Mouse (Mus musculus) MEL (cell line): Measurements from ENCODE around the gene Arntl. TPM values are rescaled to one million over a fixed set of nuclear protein-coding genes. Genes with fewer than 3 reads are reported as not detected.

Experiments used
- DNase-seq: peaks from one replicate; pipeline ENCODE4 v3.0.0; 2011; ENCODE audit warnings: low read depth, low spot score
- H3K27ac ChIP-seq: 2 replicates; pipeline ENCODE4 v1.5.1; 2012; ENCODE audit warnings: low read depth, mild to moderate bottlenecking, control low read depth, low read length, moderate library complexity; ENCODE audit not compliant: control insufficient read depth
- H3K27me3 ChIP-seq, 2 experiments: fragments of 150-350 bp in 1 of 2; sonication (generic) in 1 of 2; 2 replicates each; pipeline ENCODE4 v1.6.1; 2012; ENCODE audit warnings: low read length in 2 of 2, mild to moderate bottlenecking in 2 of 2, improper control_type of control experiment in 1 of 2, moderate library complexity in 1 of 2; ENCODE audit not compliant: insufficient read depth in 2 of 2, control insufficient read depth in 1 of 2
- H3K36me3 ChIP-seq, 2 experiments: 2 replicates each; pipeline ENCODE4 v1.6.1; 2012 to 2014; ENCODE audit warnings: low read length in 2 of 2, improper control_type of control experiment in 1 of 2, inconsistent platforms in 1 of 2, mild to moderate bottlenecking in 1 of 2; ENCODE audit not compliant: insufficient read depth in 2 of 2, control insufficient read depth in 1 of 2
- H3K4me1 ChIP-seq, 2 experiments: fragments of 150-350 bp in 1 of 2; sonication (generic) in 1 of 2; 2 replicates each; pipeline ENCODE4 v1.6.1; 2012; ENCODE audit warnings: low read length in 2 of 2, improper control_type of control experiment in 1 of 2, mild to moderate bottlenecking in 1 of 2; ENCODE audit not compliant: insufficient read depth in 2 of 2, control insufficient read depth in 1 of 2
- H3K4me3 ChIP-seq, 2 experiments: fragments of 150-350 bp in 1 of 2; sonication (generic) in 1 of 2; 2 replicates each; pipeline ENCODE4 v1.5.1; 2012; ENCODE audit warnings: low read depth in 2 of 2, low read length in 2 of 2, mild to moderate bottlenecking in 2 of 2, moderate library complexity in 2 of 2, control low read depth in 1 of 2, improper control_type of control experiment in 1 of 2; ENCODE audit not compliant: control insufficient read depth in 1 of 2, insufficient read depth in 1 of 2
- H3K79me2 ChIP-seq: 2 replicates; pipeline ENCODE4 v1.6.1; 2012; ENCODE audit warnings: mild to moderate bottlenecking, low read length, moderate library complexity; ENCODE audit not compliant: control insufficient read depth, poor library complexity, insufficient read depth
- H3K9ac ChIP-seq: 2 replicates; pipeline ENCODE4 v1.6.1; 2012; ENCODE audit warnings: low read depth, mild to moderate bottlenecking, control low read depth, low read length, moderate library complexity; ENCODE audit not compliant: control insufficient read depth, poor library complexity, severe bottlenecking
- H3K9me3 ChIP-seq: fragments of 150-350 bp; sonication (generic); replicated peaks from 2 replicates; pipeline ENCODE4 v1.6.1; 2012; ENCODE audit warnings: mild to moderate bottlenecking, low read length, improper control_type of control experiment, moderate library complexity; ENCODE audit not compliant: insufficient read depth
- CHD2 ChIP-seq: IDR thresholded peaks from 2 replicates; pipeline ENCODE4 v1.6.1; 2011; ENCODE audit warnings: low read length, improper control_type of control experiment
- CTCF ChIP-seq, 3 experiments: IDR thresholded peaks in 2 of 3; conservative IDR thresholded peaks in 1 of 3; 2 replicates each; pipeline ENCODE4 v1.5.1; 2011 to 2012; ENCODE audit warnings: low read length in 3 of 3, low read depth in 2 of 3, mild to moderate bottlenecking in 2 of 3, improper control_type of control experiment in 1 of 3, inconsistent platforms in 1 of 3, mixed read lengths in 1 of 3, moderate library complexity in 1 of 3; ENCODE audit not compliant: control insufficient read depth in 1 of 3, insufficient read depth in 1 of 3, poor library complexity in 1 of 3, severe bottlenecking in 1 of 3
- ELF1 ChIP-seq: IDR thresholded peaks from 2 replicates; pipeline ENCODE4 v1.6.1; 2014; ENCODE audit warnings: low read depth, mild to moderate bottlenecking, inconsistent platforms, low read length, improper control_type of control experiment, moderate library complexity
- EP300 ChIP-seq, 2 experiments: IDR thresholded peaks; 2 replicates each; pipeline ENCODE4 v1.6.1; 2011; ENCODE audit warnings: improper control_type of control experiment in 2 of 2, low read length in 2 of 2, low read depth in 1 of 2, mild to moderate bottlenecking in 1 of 2
- ETS1 ChIP-seq: IDR thresholded peaks from 2 replicates; pipeline ENCODE4 v1.6.1; 2012; ENCODE audit warnings: low read depth, mild to moderate bottlenecking, inconsistent platforms, low read length, improper control_type of control experiment, moderate library complexity
- GATA1 ChIP-seq: IDR thresholded peaks from 2 replicates; pipeline ENCODE4 v1.6.1; 2011; ENCODE audit warnings: low read depth, low read length, improper control_type of control experiment
- JUND ChIP-seq: IDR thresholded peaks from 2 replicates; pipeline ENCODE4 v1.6.1; 2011; ENCODE audit warnings: low read depth, mild to moderate bottlenecking, improper control_type of control experiment, low read length
- MEF2A ChIP-seq: IDR thresholded peaks from 2 replicates; pipeline ENCODE4 v1.6.1; 2014; ENCODE audit warnings: low read depth, mild to moderate bottlenecking, inconsistent platforms, low read length, improper control_type of control experiment; ENCODE audit not compliant: poor library complexity, insufficient replicate concordance, severe bottlenecking; ENCODE audit errors: extremely low read depth
- MXI1 ChIP-seq: IDR thresholded peaks from 2 replicates; pipeline ENCODE4 v1.6.1; 2011; ENCODE audit warnings: mild to moderate bottlenecking, low read depth, low read length, improper control_type of control experiment
- POLR2A ChIP-seq, 2 experiments: IDR thresholded peaks; 2 replicates each; pipeline ENCODE4 v1.6.1; 2011 to 2012; ENCODE audit warnings: low read length in 2 of 2, mild to moderate bottlenecking in 2 of 2, control low read depth in 1 of 2, improper control_type of control experiment in 1 of 2, low read depth in 1 of 2, moderate library complexity in 1 of 2; ENCODE audit not compliant: control insufficient read depth in 1 of 2, insufficient read depth in 1 of 2, poor library complexity in 1 of 2
- RAD21 ChIP-seq: IDR thresholded peaks from 2 replicates; pipeline ENCODE4 v1.6.1; 2011; ENCODE audit warnings: mild to moderate bottlenecking, low read depth, low read length, improper control_type of control experiment
- RCOR1 ChIP-seq: IDR thresholded peaks from 2 replicates; pipeline ENCODE4 v1.6.1; 2012; ENCODE audit warnings: low read depth, mild to moderate bottlenecking, inconsistent platforms, low read length, improper control_type of control experiment
- SMC3 ChIP-seq: IDR thresholded peaks from 2 replicates; pipeline ENCODE4 v1.6.1; 2011; ENCODE audit warnings: low read depth, low read length, improper control_type of control experiment
- TBP ChIP-seq: IDR thresholded peaks from 2 replicates; pipeline ENCODE4 v1.8.0; 2011; ENCODE audit warnings: low read depth, low read length, improper control_type of control experiment
- UBTF ChIP-seq: IDR thresholded peaks from 2 replicates; pipeline ENCODE4 v1.6.1; 2012; ENCODE audit warnings: low read depth, mild to moderate bottlenecking, inconsistent platforms, low read length, improper control_type of control experiment, moderate library complexity, borderline replicate concordance; ENCODE audit not compliant: insufficient read depth
- USF1 ChIP-seq: IDR thresholded peaks from 2 replicates; pipeline ENCODE4 v1.6.1; 2014; ENCODE audit warnings: low read depth, mild to moderate bottlenecking, inconsistent platforms, low read length, improper control_type of control experiment, moderate library complexity
- ZC3H11A ChIP-seq: IDR thresholded peaks from 2 replicates; pipeline ENCODE4 v1.6.1; 2012; ENCODE audit warnings: low read depth, mild to moderate bottlenecking, inconsistent platforms, low read length, improper control_type of control experiment
- ZKSCAN1 ChIP-seq: IDR thresholded peaks from 2 replicates; pipeline ENCODE4 v1.6.1; 2012; ENCODE audit warnings: low read depth, mild to moderate bottlenecking, inconsistent platforms, low read length, improper control_type of control experiment, moderate library complexity
- polyA plus RNA-seq, 2 experiments: library from polyadenylated mRNA; stranded (reverse) in 1 of 2; unstranded in 1 of 2; fragments of >175 nt in 1 of 2; fragments of >200 nt in 1 of 2; gene quantifications; 2 replicates each; pipeline versions ENCODE4 v1.2.1 to v1.2.4; 2012; ENCODE audit warnings: low replicate concordance in 2 of 2, low read depth in 1 of 2; ENCODE audit not compliant: insufficient read length in 2 of 2, insufficient read depth in 1 of 2, missing spikeins in 1 of 2
- total RNA-seq: library from RNA; depleted of rRNA; stranded (reverse); fragments of 300-350 nt; gene quantifications from 2 replicates; pipeline ENCODE4 v1.2.3, GENCODE M21; 2012

Arntl gene
- total and polyA plus RNA-seq, 3 experiments, result 2.0 to 4.5 TPM; not detected in 1

DNA sequence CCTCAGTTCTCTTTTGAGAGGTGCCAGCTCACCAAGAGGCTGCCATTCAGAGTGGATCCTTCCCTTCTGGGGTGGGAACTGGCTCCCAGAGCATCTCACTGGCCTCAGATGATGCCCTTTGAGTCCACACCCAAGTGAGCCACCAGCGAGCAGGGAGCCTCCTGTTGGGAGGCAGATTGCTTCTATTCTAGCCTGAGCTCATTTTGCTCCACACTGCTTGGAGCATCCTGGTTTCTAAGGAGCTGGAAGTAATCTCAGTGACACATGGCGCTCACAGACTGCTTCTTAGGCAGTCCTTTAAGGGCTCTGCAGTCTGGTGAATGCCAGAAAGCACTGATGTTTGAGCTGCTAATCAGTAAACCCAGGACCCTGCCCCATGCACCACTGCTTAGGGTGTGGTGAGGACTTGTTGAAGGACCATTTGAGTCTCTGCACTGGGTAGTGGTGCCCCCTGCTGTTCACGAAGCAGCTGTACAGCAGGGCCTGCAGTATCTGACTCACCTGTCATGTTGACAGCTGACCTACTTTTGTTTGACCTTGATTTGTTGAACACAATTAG lies 43.2 kb downstream of the Arntl start:
- Histone ChIP-seq H3K4me1 (no peaks in the 10 kb centered on the region), H3K36me3 (no peaks in the 10 kb centered on the region), H3K27ac (no peak overlapping the region), H3K79me2 (no peaks in the 10 kb centered on the region), H3K4me3 (no peak overlapping the region), H3K27me3 (no peaks in the 10 kb centered on the region), H3K9me3 (no peaks in the 10 kb centered on the region), H3K9ac (no peak overlapping the region)
- peak; percentile 81 to 88 (median 84) for TF ChIP-seq CTCF (IDR thresholded peaks at IDR 0.05 in 2 of 3, conservative IDR thresholded peaks at IDR 0.05 in 1 of 3; ENCODE audit: control insufficient read depth in 1 of 3, insufficient read depth in 1 of 3, low read depth in 2 of 3, low read length in 3 of 3, poor library complexity in 1 of 3, severe bottlenecking in 1 of 3)
- TF ChIP-seq GATA1, result no peak
- no peak for TF ChIP-seq ETS1
- TF ChIP-seq EP300 (IDR thresholded peaks at IDR 0.05; ENCODE audit: low read depth in 1 of 2, low read length in 2 of 2), result no peak
- peak; percentile 75 for TF ChIP-seq ZC3H11A
- TF ChIP-seq SMC3, result peak; percentile 92
- TF ChIP-seq RAD21, result peak; percentile 76
- peak; percentile 71 for DNase-seq

DNA sequence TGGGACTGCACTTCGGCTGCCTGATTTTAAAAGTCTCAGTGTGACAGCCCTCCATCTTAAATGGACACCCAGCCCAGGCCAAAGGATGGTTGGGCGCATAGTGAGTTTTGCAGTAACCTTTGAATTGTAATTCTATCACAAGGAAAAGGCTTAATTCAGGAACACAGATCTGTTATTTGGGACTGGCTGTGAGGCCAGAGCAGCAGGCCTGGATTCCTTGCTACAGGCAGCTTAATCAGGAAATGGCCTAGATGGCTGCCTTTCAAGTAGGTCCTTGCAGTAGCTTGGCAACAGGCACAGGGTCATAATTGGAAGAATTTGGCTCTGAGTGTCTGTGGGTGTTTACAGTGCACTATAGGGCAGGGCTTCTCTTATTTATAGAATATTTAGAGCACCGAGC lies 43.7 kb downstream of the Arntl start:
- no peak for DNase-seq
- no peak overlapping the region for H3K9ac ChIP-seq

DNA sequence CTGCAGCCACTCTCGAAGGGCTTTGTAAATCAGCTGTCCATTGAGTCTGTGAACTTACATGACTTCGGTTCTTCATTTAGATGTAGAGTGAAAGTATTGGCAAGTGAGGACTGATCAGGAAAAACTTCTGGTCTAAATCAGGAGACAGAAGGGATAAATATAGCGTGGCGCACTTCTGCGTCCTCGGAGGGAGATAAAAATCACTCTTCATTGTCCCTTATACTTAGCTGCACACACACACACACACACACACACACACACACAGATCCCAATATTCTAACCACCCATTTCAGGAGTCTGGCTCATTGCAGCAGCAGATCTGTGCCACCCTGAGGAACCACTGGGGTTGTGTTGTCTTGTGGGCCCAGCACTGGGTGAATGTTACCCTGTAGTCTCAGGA lies 44.3 kb downstream of the Arntl start:
- H3K36me3 ChIP-seq, result no peaks in the 10 kb centered on the region
- no peaks in the 10 kb centered on the region for H3K9me3 ChIP-seq
- no peak overlapping the region for H3K4me3 ChIP-seq
- TF ChIP-seq ETS1 (no peak), ELF1 (no peak), USF1 (no peak), MXI1 (no peak), JUND (no peak), GATA1 (no peak), MEF2A (no peak)
- no peak overlapping the region for H3K27ac ChIP-seq
- no peaks in the 10 kb centered on the region for H3K4me1 ChIP-seq
- DNase-seq, result no peak
- H3K9ac ChIP-seq, result no peak overlapping the region
- H3K27me3 ChIP-seq, result no peaks in the 10 kb centered on the region
- no peaks in the 10 kb centered on the region for H3K79me2 ChIP-seq

More for the DNA sequence above, 43.7 kb downstream of the Arntl start:
- TF ChIP-seq ETS1, result no peak
- no peak for TF ChIP-seq POLR2A (IDR thresholded peaks at IDR 0.05; ENCODE audit: control insufficient read depth in 1 of 2, insufficient read depth in 1 of 2, low read depth in 1 of 2, low read length in 2 of 2, poor library complexity in 1 of 2)
- TF ChIP-seq UBTF, result no peak
- no peak for TF ChIP-seq RCOR1
- TF ChIP-seq JUND, result no peak
- no peak for TF ChIP-seq GATA1
- no peak for TF ChIP-seq ZKSCAN1
- no peak for TF ChIP-seq ELF1
- no peak for TF ChIP-seq CHD2
- TF ChIP-seq TBP, result no peak
- no peak overlapping the region for H3K27ac ChIP-seq
- H3K36me3 ChIP-seq, result no peaks in the 10 kb centered on the region
- H3K4me3 ChIP-seq, result no peak overlapping the region
- no peaks in the 10 kb centered on the region for H3K4me1 ChIP-seq
- H3K9me3 ChIP-seq, result no peaks in the 10 kb centered on the region
- no peaks in the 10 kb centered on the region for H3K27me3 ChIP-seq
- H3K79me2 ChIP-seq, result no peaks in the 10 kb centered on the region
